Comparison of ENCODE assay signal across 8 mouse cellular contexts in the genomic region with DNA sequence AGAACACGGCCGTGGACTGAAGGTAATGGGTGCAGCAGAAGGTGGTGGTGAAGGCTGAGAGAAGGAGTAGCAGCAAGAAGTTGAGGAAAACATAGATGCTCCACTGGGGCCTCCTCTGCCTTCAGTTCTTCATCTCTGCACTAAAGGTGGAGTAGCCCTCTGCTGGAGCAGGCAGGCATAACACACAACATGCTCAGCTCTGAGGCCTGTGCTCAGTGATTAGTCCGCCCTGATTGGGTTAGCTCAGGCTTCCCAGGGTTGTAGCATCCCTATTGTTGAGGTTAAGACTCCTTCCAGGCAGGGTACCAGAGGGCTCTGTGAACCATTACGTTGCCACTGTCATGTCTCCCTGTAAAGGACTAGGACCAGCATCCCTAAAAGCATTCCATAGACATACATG. TPM values are rescaled to one million over a fixed set of nuclear protein-coding genes. Genes with fewer than 3 reads are reported as not detected.
DNase-seq lines count a peak whose midpoint lies in the region.

No protein-coding gene starts in this region.

- peak; percentile 64 for DNase-seq in cerebellum, adult 18-20 months
- DNase-seq in cerebellum, adult 11-12 months: no peak
- peak; percentile 65 for DNase-seq in 416B (ENCODE audit: low read depth)
- DNase-seq in adrenal gland, postnatal 14 days: peak; percentile 75
- DNase-seq in frontal cortex, postnatal 36 days (ENCODE audit: low spot score in 2 of 2): peak; percentile 36 to 64
- peak; percentile 73 for DNase-seq in layer of hippocampus, adult 11-12 months (ENCODE audit: low spot score)
- DNase-seq in lung, postnatal 10 days: peak; percentile 76
- peak; percentile 59 to 69 for DNase-seq in right cerebral cortex, postnatal 10 days (ENCODE audit: low spot score in 2 of 2)

RNA-seq across cellular contexts. Expression of a gene that starts 7.6 kb away (rescaled TPM):
- 104 and 115 TPM in 2 replicates for total RNA-seq in adrenal gland, postnatal 14 days (2021)

RNA-seq across cellular contexts. Expression of a gene that starts 7.7 kb away (rescaled TPM):
- 69.6 and 69.7 TPM in 2 replicates for total RNA-seq in adrenal gland, postnatal 14 days (2021)

RNA-seq across cellular contexts. Expression of a gene that starts 9.0 kb away (rescaled TPM):
- total RNA-seq in adrenal gland, postnatal 14 days (2021): 12.7 and 14.2 TPM in 2 replicates

RNA-seq across cellular contexts. Expression of a gene that starts 29.6 kb away (rescaled TPM):
- 12.9 and 16.6 TPM in 2 replicates for total RNA-seq in adrenal gland, postnatal 14 days (2021)

RNA-seq across cellular contexts. Expression of a gene that starts 30.0 kb away (rescaled TPM):
- total RNA-seq in adrenal gland, postnatal 14 days (2021): 10.3 and 11.8 TPM in 2 replicates
